Mouse (Mus musculus) cerebellum, postnatal 4 days (tissue): ENCODE data around the gene Gm10477.
"Not testable (repeated sequence)": the region's sequence is repeated elsewhere in the genome, so short reads cannot be mapped to it uniquely, and the experiment has no call there.

Source experiments
- DNase-seq, 2 experiments: peaks; one replicate each; pipeline ENCODE4 v3.0.0; 2022; ENCODE audit warnings: low spot score in 2 of 2, mixed read lengths in 1 of 2

Gene Gm10477

GRCm38 (mm10) chrX:56524442-56524841, at the start of gene Gm10477:
Gene Gm10477, plus strand, starts transcription at chrX:56524742.
- DNase-seq: not testable (repeated sequence)

- DNase-seq: no peak
Measured at GRCm38 (mm10) chrX:56477553-56477952, 47.0 kb upstream of the Gm10477 start.

GRCm38 (mm10) chrX:56481906-56482305, 42.6 kb upstream of the Gm10477 start:
- DNase-seq: no peak

GRCm38 (mm10) chrX:56489758-56490157, 34.8 kb upstream of the Gm10477 start:
- peak; percentile 44 to 77 for DNase-seq

- no peak for DNase-seq
Measured at GRCm38 (mm10) chrX:56497241-56497640, 27.3 kb upstream of the Gm10477 start.

GRCm38 (mm10) chrX:56531266-56531665, 6.7 kb downstream of the Gm10477 start:
- DNase-seq: peak; percentile 58 to 63

- peak in 1 of 2 experiments; percentile 6 for DNase-seq
Measured at GRCm38 (mm10) chrX:56537162-56537561, 12.6 kb downstream of the Gm10477 start.

GRCm38 (mm10) chrX:56549506-56549905, 25.0 kb downstream of the Gm10477 start, which contains the start of gene Gm648:
Gene Gm648, minus strand, starts transcription at chrX:56549606.
- DNase-seq: no peak

GRCm38 (mm10) chrX:56553584-56553983, 29.0 kb downstream of the Gm10477 start:
- DNase-seq: no peak

GRCm38 (mm10) chrX:56572465-56572864, 47.9 kb downstream of the Gm10477 start:
- no peak for DNase-seq
